Mouse (Mus musculus) liver, adult 2 months (tissue): Measurements from ENCODE around the gene Eps8l3.

Experiments used
- CTCF ChIP-seq: fragments of 200-500 bp; IDR thresholded peaks from 2 replicates; pipeline ENCODE4 v1.5.1; 2011; ENCODE audit warnings: low read depth, low read length, control low read depth
- POLR2A ChIP-seq: fragments of 200-500 bp; IDR thresholded peaks from 2 replicates; pipeline ENCODE4 v1.6.1; 2011; ENCODE audit warnings: low read length, control low read depth; ENCODE audit not compliant: insufficient read depth; ENCODE audit errors: extremely low read depth

- TF ChIP-seq POLR2A (no peak), CTCF (no peak)
These were observed 21.7 kb upstream of the Eps8l3 start for GRCm38 (mm10) chr3:107855368-107855767.
